ENCODE assay signal across 14 mouse cellular contexts in the genomic region with DNA sequence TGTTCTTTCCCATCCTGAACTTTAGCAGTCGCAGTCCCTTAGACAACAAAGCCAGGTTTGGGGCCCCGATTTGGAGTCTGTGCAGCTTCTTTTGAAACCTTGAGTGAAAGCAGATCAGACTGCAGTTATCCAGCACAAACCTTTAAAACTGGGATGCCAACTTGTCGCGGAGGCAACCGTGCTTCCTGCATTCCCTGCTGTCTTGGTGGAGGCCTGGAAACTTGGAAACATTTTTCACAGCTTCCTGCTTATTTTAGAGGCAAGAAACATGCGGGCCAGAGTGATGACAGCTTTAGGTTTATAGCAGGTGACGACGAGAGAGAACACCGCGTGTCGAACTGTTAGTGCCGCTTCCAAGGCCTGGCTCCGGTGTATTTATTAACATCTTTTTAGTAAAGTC.
DNase-seq lines count a peak whose midpoint lies in the region; ATAC-seq and TF ChIP-seq lines count a peak whose summit lies in the region.
"Had no signal": no experiment of that assay in that cellular context is flagged by ENCODE, and none has a peak within 500 bp of the region (broad histone marks: within the 10 kb centered on the region; RNA-seq: fewer than 3 reads in every experiment).

No protein-coding gene starts in this region.

- no peak for TF ChIP-seq POLR2A in kidney, adult 2 months (IDR thresholded peaks at IDR 0.05; ENCODE audit: low read depth, low read length)
- no peak for TF ChIP-seq POLR2A in brain, embryonic 14.5 days (IDR thresholded peaks at IDR 0.05; ENCODE audit: borderline replicate concordance, extremely low read depth, insufficient read depth, insufficient read length, poor library complexity, severe bottlenecking)

- no peak for TF ChIP-seq CTCF in kidney, adult 2 months (conservative IDR thresholded peaks at IDR 0.05; ENCODE audit: insufficient read depth, insufficient read length, low read depth, low read length)
- no peak for TF ChIP-seq CTCF in brain, embryonic 14.5 days (IDR thresholded peaks at IDR 0.05; ENCODE audit: borderline replicate concordance, extremely low read depth, insufficient read depth, insufficient read length)

- ATAC-seq in frontal cortex, adult (ENCODE audit: low TSS enrichment) = peak; percentile 88
- ATAC-seq: inflammation-experienced regulatory T-cells, adult 6 months; Patski had no signal

- DNase-seq in kidney, adult 2 months = peak; percentile 30
- DNase-seq in kidney, adult 9 months = no peak
- peak; percentile 46 for DNase-seq in brain, embryonic 14.5 days (ENCODE audit: low read depth)
- peak; percentile 42 for DNase-seq in limb, embryonic 10.5 days (ENCODE audit: low spot score)
- no peak for DNase-seq in cerebellum, adult 11-12 months
- DNase-seq in gastrocnemius, postnatal 25 days = no peak
- DNase-seq: gastrocnemius, postnatal 14 days; heart, postnatal 14 days; liver; lung, postnatal 10 days had no signal

- H3K4me3 ChIP-seq in kidney, adult 2 months (ENCODE audit: insufficient read depth, low read depth, low read length) = no peak overlapping the region
- no peak overlapping the region for H3K4me3 ChIP-seq in limb, embryonic 10.5 days

- no peaks in the 10 kb centered on the region for H3K27me3 ChIP-seq in kidney, adult 2 months (replicated peaks; ENCODE audit: control insufficient read depth, insufficient read depth, low read length)
- no peaks in the 10 kb centered on the region for H3K27me3 ChIP-seq in limb, embryonic 10.5 days (ENCODE audit: low read depth, poor library complexity, severe bottlenecking)
- H3K27me3 ChIP-seq: CH12.LX, Patski had no signal

- no peaks in the 10 kb centered on the region for H3K9me3 ChIP-seq in limb, embryonic 10.5 days (replicated peaks)

- H3K27ac ChIP-seq in kidney, adult 2 months (ENCODE audit: insufficient read depth, low read depth, low read length) = no peak overlapping the region
- no peak overlapping the region for H3K27ac ChIP-seq in limb, embryonic 10.5 days

- no peaks in the 10 kb centered on the region for H3K36me3 ChIP-seq in kidney, adult 2 months (ENCODE audit: control insufficient read depth, insufficient read depth, low read length)
- no peaks in the 10 kb centered on the region for H3K36me3 ChIP-seq in limb, embryonic 10.5 days

- 57% methylated on average over 13 of the region's 13 CpGs for WGBS in kidney, adult 2 months
- 31% methylated on average over 13 of the region's 13 CpGs for WGBS in limb, embryonic 10.5 days

- H3K4me1 ChIP-seq in kidney, adult 2 months (ENCODE audit: control insufficient read depth, insufficient read depth, low read length) = no peaks in the 10 kb centered on the region
- peaks cover 33% of the 10 kb centered on the region for H3K4me1 ChIP-seq in limb, embryonic 10.5 days

Comparison
In these comparisons a context has a peak if more than half of its experiments do, and no peak if none do; other contexts are left out.
1. DNase-seq: peak in kidney, adult 2 months (single experiment), brain, embryonic 14.5 days (single experiment) and limb, embryonic 10.5 days (single experiment); none in kidney, adult 9 months (single experiment), cerebellum, adult 11-12 months (single experiment) and gastrocnemius, postnatal 25 days (single experiment).